Mouse (Mus musculus) thymus, postnatal 36 days (tissue): Measurements from ENCODE around the gene Ppl.

Experiments
- DNase-seq, 2 experiments: peaks; one replicate each; pipeline ENCODE4 v3.0.0; 2022; ENCODE audit warnings: mixed read lengths in 2 of 2

Ppl gene

GRCm38 (mm10) chr16:5119845-5120244, 12.4 kb downstream of the Ppl start:
- no peak for DNase-seq

- no peak for DNase-seq
Observed at GRCm38 (mm10) chr16:5119385-5119784, 12.8 kb downstream of the Ppl start.

DNA sequence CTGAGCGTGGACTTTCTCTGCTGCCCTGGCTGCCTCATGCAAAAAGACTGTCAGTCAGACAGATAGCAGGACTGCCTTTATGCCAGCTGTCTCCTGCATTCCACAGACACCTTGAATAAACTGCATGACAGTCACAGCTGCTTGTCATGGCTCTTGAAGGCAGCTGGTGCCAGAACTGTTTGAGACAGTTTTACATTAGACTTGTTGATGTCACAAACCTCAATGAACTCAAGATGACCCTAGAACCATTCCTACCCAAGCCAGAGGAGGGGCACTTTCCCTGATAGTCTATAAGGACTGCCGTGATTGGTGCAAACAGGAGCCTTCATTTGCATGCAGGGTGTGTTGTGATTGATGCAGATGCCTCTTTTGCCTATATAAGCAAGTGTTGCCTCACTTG, 18.6 kb downstream of the Ppl start:
- DNase-seq: no peak

- DNase-seq: no peak
Observed at GRCm38 (mm10) chr16:5113002-5113550, 19.1 kb downstream of the Ppl start.

GRCm38 (mm10) chr16:5111021-5111420, 21.2 kb downstream of the Ppl start:
- DNase-seq: no peak

DNA sequence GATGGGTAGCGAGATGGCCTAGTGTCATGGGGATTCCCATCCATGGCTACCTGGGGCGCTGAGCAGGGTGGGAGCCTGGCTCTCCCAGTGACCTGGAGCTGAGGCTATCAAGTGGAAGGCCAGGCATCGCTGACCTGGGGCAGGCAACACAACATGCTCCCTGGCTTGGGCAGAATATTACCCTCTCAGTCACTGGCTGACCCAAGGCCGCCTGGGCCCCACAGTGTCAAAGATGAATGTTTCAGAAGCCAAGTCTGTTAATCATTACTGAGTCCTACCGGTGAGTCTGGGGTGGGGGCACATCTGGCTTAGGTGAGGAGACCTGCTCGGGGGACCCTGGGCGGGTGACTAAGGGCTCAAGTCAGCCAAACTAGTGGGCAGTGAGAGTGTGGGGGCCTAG, 22.3 kb downstream of the Ppl start:
- DNase-seq: no peak

DNA sequence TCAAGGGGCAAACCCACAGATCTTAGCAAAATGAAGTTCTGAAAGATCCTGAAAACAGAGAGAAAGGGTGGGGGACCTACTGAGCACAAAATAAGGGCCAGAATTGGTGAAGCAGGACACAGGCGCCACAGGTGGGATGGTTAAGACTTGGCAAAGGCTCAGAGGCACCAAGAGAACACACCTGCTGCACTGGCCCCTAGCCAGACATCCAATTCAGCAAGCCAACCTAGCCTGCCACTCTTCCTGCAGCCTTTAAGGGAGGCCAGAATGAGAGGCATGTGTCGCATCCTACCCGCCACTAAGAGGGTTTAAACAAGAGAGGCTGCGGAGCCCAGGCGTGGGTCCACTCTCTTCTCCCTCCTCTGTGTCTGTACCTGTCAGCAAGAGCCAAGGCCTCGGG, 31.2 kb downstream of the Ppl start:
- no peak for DNase-seq

GRCm38 (mm10) chr16:5096504-5096903, 35.7 kb downstream of the Ppl start:
- no peak for DNase-seq

DNA sequence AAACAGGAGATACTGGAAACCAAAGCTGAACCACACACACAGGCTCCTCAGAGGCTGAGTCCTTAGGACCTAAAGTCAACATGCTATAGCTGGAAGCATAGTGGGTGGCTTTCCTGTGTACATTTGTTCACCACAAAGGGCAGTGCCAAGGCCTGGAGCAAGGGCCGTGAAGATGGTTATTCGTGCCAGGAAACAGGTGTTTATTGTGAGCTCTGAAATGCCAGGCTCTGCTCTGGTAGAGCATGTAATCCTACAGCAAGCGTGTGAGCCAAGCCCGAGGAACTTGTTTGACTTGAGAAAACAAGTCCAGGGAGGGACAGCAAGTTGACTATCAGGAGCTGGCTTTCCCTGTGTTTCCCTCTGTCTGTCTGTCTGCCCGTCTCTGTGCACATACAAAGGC, 38.9 kb downstream of the Ppl start:
- no peak for DNase-seq

DNA sequence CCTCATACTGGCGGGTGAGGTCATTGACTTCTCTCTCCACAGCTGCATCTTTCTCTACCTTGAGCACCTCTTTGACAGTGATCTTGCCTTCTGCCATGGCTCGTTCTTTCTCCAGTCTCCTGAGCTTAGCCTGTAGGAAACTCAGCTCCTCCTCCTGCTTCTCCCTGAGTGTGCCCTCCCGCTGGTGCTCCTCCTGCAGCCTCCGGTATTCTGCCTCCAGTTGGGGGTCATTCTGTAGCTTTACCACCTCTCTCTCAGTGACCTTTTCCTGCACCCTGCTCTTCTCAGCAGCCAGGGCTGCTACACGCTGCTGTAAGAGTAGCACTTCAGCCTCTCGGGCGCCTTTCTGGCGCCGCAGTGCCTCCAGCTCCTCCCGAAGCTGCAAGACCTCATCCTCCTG, 43.2 kb downstream of the Ppl start:
- DNase-seq: no peak

- no peak for DNase-seq
Observed at GRCm38 (mm10) chr16:5086179-5086578, 46.0 kb downstream of the Ppl start.

- no peak for DNase-seq
Observed at GRCm38 (mm10) chr16:5085196-5085595, 47.0 kb downstream of the Ppl start.

- DNase-seq: no peak
Observed at GRCm38 (mm10) chr16:5074341-5074740, 57.9 kb downstream of the Ppl start.

GRCm38 (mm10) chr16:5071974-5072373, 60.2 kb downstream of the Ppl start:
- DNase-seq: no peak

GRCm38 (mm10) chr16:5070321-5070720, 61.9 kb downstream of the Ppl start:
- DNase-seq: no peak

GRCm38 (mm10) chr16:5063472-5063871, 68.7 kb downstream of the Ppl start:
- no peak for DNase-seq

DNA sequence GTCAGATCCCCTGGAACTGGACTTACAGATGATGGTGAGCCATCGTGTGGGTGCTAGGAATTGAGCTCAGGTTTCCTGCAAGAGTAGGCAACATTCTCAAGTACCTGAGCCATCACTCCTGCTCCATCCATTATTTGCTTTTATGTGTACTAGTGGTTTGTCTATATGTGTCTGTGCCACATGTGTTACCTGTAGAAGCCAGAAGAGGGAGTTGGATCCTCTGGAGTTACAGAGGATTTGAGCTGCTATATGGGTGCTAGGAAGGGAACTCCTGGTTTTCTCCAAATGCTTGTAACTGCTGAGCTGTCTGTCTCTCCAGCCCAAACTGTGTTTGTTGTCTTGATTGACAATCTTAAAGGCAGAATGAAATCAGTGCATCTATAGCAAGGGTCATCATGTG, 74.1 kb downstream of the Ppl start:
- no peak for DNase-seq

DNA sequence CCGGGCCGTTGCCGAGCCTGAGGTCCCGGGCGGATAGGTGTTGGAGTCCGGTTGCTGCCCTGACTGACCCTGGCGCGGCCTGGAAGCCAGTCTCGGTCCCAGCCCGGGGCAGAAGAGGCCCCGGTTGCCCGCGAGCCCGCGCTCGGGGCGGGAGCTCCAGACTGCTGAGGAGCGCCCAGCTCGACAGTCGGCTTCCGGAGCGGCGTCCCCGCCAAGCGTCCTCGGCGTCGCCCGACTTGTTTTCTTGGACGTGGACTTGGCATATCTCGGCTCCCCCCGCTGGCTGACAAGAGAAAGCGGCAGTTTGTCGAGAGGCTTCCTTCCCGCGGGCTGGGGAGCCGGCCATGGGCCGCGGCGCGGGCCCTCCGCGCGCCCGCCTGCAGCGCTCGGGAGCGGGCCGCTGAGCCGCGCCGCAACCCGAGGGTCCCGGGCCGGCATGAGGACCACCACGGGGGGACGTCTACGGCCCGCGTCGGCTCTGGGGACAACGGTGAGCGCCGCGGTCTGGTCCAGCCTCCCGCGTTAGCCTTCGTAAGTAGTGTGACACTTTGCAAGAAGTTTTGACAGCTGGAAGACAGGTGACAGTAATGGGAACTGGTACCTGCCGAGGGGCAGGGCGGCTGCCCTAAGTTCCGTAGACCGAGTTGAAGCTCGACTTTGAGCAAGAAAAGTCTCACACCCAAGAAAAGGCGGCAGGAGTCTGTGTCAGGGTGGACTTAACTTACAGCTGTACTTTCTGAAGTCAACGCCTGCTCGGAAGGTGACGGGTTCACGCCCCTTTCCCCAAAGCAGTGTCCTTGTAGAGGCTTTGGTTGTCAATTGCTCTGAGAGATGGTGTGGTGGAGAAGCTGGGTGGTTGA, 81.7 kb downstream of the Ppl start:
- DNase-seq: peak; percentile 84 to 89

DNA sequence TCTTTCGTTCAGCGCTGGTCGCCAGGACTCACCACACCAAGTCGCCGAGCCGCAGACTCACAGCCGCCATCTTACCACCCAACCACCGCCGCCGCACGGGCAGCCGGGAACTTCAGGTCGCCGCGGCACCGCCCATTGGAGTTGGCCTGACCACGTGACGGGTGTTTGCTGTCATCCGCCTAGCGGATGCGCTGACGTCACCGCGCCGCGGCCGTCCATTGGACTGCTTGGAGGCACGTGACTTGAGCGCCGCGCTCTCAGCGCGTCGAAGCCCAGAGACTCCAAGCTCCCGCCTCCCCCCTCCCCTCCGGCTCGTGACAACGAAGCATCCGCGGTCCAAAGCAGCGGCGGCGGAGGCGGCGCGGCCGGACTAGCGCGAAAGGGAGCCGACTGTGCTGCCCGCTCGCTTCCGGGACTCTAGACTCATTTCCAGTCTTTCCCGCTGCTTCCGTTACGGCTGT, 82.4 kb downstream of the Ppl start, which contains the start of the genes Glyr1 and Ubn1:
Glyr1 (minus strand) TSS at position 90 of the 461 bp plus-strand sequence.
Ubn1 (plus strand) TSS at position 284 of the 461 bp plus-strand sequence.
- peak; percentile 98 to 100 for DNase-seq

DNA sequence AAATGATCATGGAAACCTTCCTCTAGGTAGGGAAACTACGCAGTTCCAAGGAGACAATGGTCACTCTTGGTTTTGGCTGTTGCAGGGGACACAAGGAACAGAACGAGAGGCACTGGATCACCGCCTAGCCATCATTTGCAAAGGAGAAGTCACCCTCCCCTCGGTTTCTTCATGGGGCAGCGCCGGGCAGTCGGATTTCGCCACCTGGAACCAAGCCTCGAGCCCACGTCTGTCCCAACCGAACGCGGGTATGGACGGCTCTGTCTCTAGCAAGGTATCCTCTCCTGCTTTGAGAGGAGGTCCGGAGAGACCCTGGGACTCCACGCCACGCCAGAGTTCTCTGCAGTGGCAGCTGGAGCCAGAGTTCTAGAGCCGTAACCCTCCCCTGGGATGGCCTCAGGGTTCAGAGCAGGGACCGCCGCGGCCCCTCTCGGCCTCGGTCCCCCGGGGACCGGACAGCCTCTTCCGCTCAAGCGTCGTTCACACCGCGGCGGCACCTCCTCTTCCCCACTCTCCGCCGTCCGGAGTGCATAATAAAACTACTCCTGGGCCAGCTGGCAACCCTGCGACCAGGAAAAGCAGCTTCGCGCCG, 82.9 kb downstream of the Ppl start:
- DNase-seq: no peak

GRCm38 (mm10) chr16:5045322-5045721, 86.9 kb downstream of the Ppl start:
- DNase-seq: no peak

DNA sequence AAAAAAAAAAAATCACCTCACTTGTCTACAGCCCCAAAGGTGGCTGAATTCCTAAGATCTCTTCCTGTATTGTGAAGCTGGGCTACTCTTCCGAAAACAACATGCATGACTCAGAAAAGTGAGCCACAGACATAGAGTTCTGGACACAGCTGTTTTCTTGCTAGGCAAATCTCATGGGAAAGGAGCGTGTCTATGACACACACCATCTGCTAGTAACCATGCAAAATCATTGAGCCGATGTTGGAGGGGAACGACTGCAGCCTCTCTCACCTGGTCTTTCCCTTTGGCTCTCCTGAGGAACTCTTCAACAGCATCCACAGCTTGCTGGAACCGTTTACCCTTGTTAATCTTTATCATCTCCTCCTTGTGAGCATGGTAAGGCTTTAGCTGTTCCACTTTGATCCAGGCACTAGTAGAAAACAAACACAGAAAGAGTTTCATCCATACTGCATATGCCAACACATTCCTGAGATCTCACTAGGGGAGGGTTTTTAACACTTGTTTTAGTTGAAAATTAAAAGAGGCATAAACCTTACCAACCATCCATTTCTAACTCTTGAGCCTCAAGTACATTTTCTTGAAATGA, 95.5 kb downstream of the Ppl start:
- DNase-seq: no peak
